Mouse (Mus musculus) forebrain, embryonic 12.5 days (tissue): ENCODE data around the gene Srgn. TPM values are rescaled to one million over a fixed set of nuclear protein-coding genes. Genes with fewer than 3 reads are reported as not detected.
"Not testable (repeated sequence)": the region's sequence is repeated elsewhere in the genome, so short reads cannot be mapped to it uniquely, and the experiment has no call there.

Experiments
- ATAC-seq: fragments of 200-750 bp; cut with Nextera tagmentation; 2 replicates; pipeline ENCODE4 v1.8.0; 2017; ENCODE audit warnings: moderate TSS enrichment; ENCODE audit not compliant: low FRiP score
- H3K27ac ChIP-seq: fragments of 300-500 bp; sonication (generic); 2 replicates; pipeline ENCODE4 v1.5.1; 2016; ENCODE audit warnings: mild to moderate bottlenecking
- H3K27me3 ChIP-seq: fragments of 300-500 bp; sonication (generic); 2 replicates; pipeline ENCODE4 v1.6.1; 2016; ENCODE audit warnings: mild to moderate bottlenecking
- H3K36me3 ChIP-seq: fragments of 300-500 bp; sonication (generic); replicated peaks from 2 replicates; pipeline ENCODE4 v1.6.1; 2016; ENCODE audit warnings: mild to moderate bottlenecking
- H3K4me1 ChIP-seq: fragments of 300-500 bp; sonication (generic); 2 replicates; pipeline ENCODE4 v1.6.1; 2016
- H3K4me2 ChIP-seq: fragments of 300-500 bp; sonication (generic); 2 replicates; pipeline ENCODE4 v1.6.1; 2016; ENCODE audit warnings: mild to moderate bottlenecking, moderate library complexity
- H3K4me3 ChIP-seq: fragments of 300-500 bp; sonication (generic); replicated peaks from 2 replicates; pipeline ENCODE4 v1.5.1; 2016; ENCODE audit warnings: mild to moderate bottlenecking
- H3K9ac ChIP-seq: fragments of 300-500 bp; sonication (generic); 2 replicates; pipeline ENCODE4 v1.6.1; 2016; ENCODE audit warnings: mild to moderate bottlenecking
- H3K9me3 ChIP-seq: fragments of 300-500 bp; sonication (generic); 2 replicates; pipeline ENCODE4 v1.6.1; 2016
- WGBS: fragments of 180-500 bp; shearing (Covaris S2); methylation state at CpG from one replicate; pipeline ENCODE4 v1.1.7; 2016; 5-methylcytosine and 5-hydroxymethylcytosine counted together
- polyA plus RNA-seq: library from polyadenylated mRNA; unstranded; fragments of >200 nt; fragmentation: Nextera tagmentation; extraction: Ambion mirVana; gene quantifications from 2 replicates; pipeline ENCODE4 v1.2.1, GENCODE M21; 2016

Srgn gene
- polyA plus RNA-seq, 1 experiment from 2014 or later: 3.8 TPM

- Histone ChIP-seq H3K4me1 (no peaks in the 10 kb centered on the region), H3K4me2 (no peak overlapping the region), H3K4me3 (no peak overlapping the region), H3K9ac (no peak overlapping the region), H3K36me3 (peaks cover 58% of the 10 kb centered on the region), H3K27me3 (no peaks in the 10 kb centered on the region), H3K9me3 (no peaks in the 10 kb centered on the region), H3K27ac (no peak overlapping the region)
- ATAC-seq: no peak
Measured at GRCm38 (mm10) chr10:62461321-62461720, 65.9 kb downstream of the Srgn start.

GRCm38 (mm10) chr10:62452001-62452400, 75.2 kb downstream of the Srgn start:
- ATAC-seq, H3K9ac ChIP-seq: not testable (repeated sequence)
- 76% methylated on average over 11 of the region's 11 CpGs for WGBS

GRCm38 (mm10) chr10:62450280-62450640, 77.0 kb downstream of the Srgn start:
- peak overlapping the region; percentile 80 for H3K27ac ChIP-seq
- H3K9ac ChIP-seq: peak overlapping the region; percentile 92
- WGBS: 42% methylated on average over 18 of the region's 18 CpGs
- H3K9me3 ChIP-seq: no peaks in the 10 kb centered on the region
- peaks cover 25% of the 10 kb centered on the region for H3K36me3 ChIP-seq
- peak overlapping the region; percentile 67 for H3K4me2 ChIP-seq
- peaks cover 17% of the 10 kb centered on the region for H3K4me1 ChIP-seq
- peak overlapping the region; percentile 95 for H3K4me3 ChIP-seq
- no peaks in the 10 kb centered on the region for H3K27me3 ChIP-seq
- peak; percentile 25; the same call in 1 of the 2 replicates for ATAC-seq

More at GRCm38 (mm10) chr10:62452001-62452400, 75.2 kb downstream of the Srgn start:
- peaks cover 22% of the 10 kb centered on the region for H3K36me3 ChIP-seq
- H3K9me3 ChIP-seq, H3K27ac ChIP-seq, H3K27me3 ChIP-seq, H3K4me3 ChIP-seq, H3K4me2 ChIP-seq: not testable (repeated sequence)
- peaks cover 17% of the 10 kb centered on the region for H3K4me1 ChIP-seq

GRCm38 (mm10) chr10:62449364-62450279, 77.6 kb downstream of the Srgn start, which contains the start of the genes 4930507D05Rik and Supv3l1:
TSS of gene 4930507D05Rik (plus strand) at chr10:62449489.
TSS of gene Supv3l1 (minus strand) at chr10:62449738.
- H3K4me2 ChIP-seq: peak within 1 kb of the TSS; percentile 67

More at GRCm38 (mm10) chr10:62449364-62450279, 77.6 kb downstream of the Srgn start, which contains the start of the genes 4930507D05Rik and Supv3l1:
- Histone ChIP-seq H3K4me3 (peak within 1 kb of the TSS; percentile 95), H3K27ac (peak within 1 kb of the TSS; percentile 80), H3K4me1 (peaks cover 17% of the 10 kb centered on the region), H3K27me3 (no peaks in the 10 kb centered on the region), H3K9ac (peak within 1 kb of the TSS; percentile 92), H3K36me3 (peaks cover 26% of the 10 kb centered on the region), H3K9me3 (no peaks in the 10 kb centered on the region)
- under 1% methylated on average over 73 of the region's 73 CpGs for whole genome bisulfite sequencing
- ATAC-seq: peak; percentile 91

Other genes starting within 250 kb of the Srgn start
- gene Hk1, start 147.5 kb downstream of the Srgn start, polyA plus RNA-seq: 38.5 and 43.3 TPM in 2 replicates
- 0.11 and 0.28 TPM in 2 replicates for gene Hkdc1, start 105.0 kb downstream of the Srgn start, polyA plus RNA-seq
- 0.65 and 0.88 TPM in 2 replicates for gene 4930507D05Rik, start 78.0 kb downstream of the Srgn start, polyA plus RNA-seq
- 26.4 and 28.9 TPM in 2 replicates for gene Supv3l1, start 77.7 kb downstream of the Srgn start, polyA plus RNA-seq
- gene Vps26a, start 40.6 kb downstream of the Srgn start, polyA plus RNA-seq: 89.7 and 95.6 TPM in 2 replicates
- gene Kif1bp, start 51.0 kb upstream of the Srgn start, polyA plus RNA-seq: 61.1 and 61.4 TPM in 2 replicates
- 32.6 and 33.3 TPM in 2 replicates for gene Ddx21, start 74.8 kb upstream of the Srgn start, polyA plus RNA-seq
- 130 and 136 TPM in 2 replicates for gene Ddx50, start 123.8 kb upstream of the Srgn start, polyA plus RNA-seq
- gene Stox1, start 198.7 kb upstream of the Srgn start, polyA plus RNA-seq: 3.9 and 5.0 TPM in 2 replicates